ENCODE assay signal across 9 mouse cellular contexts in the genomic region with DNA sequence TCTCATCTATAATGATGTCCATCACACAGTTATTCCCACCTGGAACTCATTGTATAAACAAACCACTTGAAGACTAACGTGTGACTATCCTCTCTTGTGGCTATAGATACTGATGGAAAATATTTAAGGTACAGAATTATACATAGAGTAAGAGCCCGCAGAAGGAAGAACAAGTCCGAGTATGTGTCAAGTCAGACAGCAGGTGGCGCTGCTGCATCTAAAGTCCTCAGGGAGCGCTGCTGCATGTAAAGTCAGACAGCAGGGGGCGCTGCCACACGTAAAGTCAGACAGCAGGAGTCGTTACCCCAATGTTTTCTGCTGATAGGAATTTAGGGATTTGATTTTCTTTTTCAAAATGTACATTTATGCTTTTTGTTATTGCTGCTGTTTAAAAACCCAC. TPM values are rescaled to one million over a fixed set of nuclear protein-coding genes. Genes with fewer than 3 reads are reported as not detected.
DNase-seq lines count a peak whose midpoint lies in the region; ATAC-seq and TF ChIP-seq lines count a peak whose summit lies in the region.
"Had no signal": no experiment of that assay in that cellular context is flagged by ENCODE, and none has a peak within 500 bp of the region (broad histone marks: within the 10 kb centered on the region; RNA-seq: fewer than 3 reads in every experiment).

No protein-coding gene starts in this region.

- WGBS in kidney, embryonic 14.5 days = 14% methylated on average over 8 of the region's 8 CpGs
- WGBS in liver, adult 2 months = 6% methylated on average over 8 of the region's 8 CpGs
- WGBS in thymus, adult 2 months = 1% methylated on average over 8 of the region's 8 CpGs

- H3K79me2 ChIP-seq in liver, adult 2 months (ENCODE audit: control insufficient read depth, insufficient read depth, low read length) = no peaks in the 10 kb centered on the region

- H3K27ac ChIP-seq in kidney, embryonic 14.5 days (ENCODE audit: low read depth, low read length) = no peak overlapping the region
- no peak overlapping the region for H3K27ac ChIP-seq in liver, adult 2 months (replicated peaks; ENCODE audit: insufficient read depth, low read depth, low read length)
- H3K27ac ChIP-seq in thymus, adult 2 months (ENCODE audit: control insufficient read depth, insufficient read depth, low read length) = no peak overlapping the region

- no peaks in the 10 kb centered on the region for H3K27me3 ChIP-seq in kidney, embryonic 14.5 days (ENCODE audit: control insufficient read depth, insufficient read depth, low read length)
- no peaks in the 10 kb centered on the region for H3K27me3 ChIP-seq in liver, adult 2 months (ENCODE audit: control insufficient read depth, insufficient read depth, low read length)
- no peaks in the 10 kb centered on the region for H3K27me3 ChIP-seq in thymus, adult 2 months (ENCODE audit: control insufficient read depth, insufficient read depth, low read length)

- H3K9ac ChIP-seq in kidney, embryonic 14.5 days (ENCODE audit: low read depth, low read length) = no peak overlapping the region
- no peak overlapping the region for H3K9ac ChIP-seq in liver, adult 2 months (ENCODE audit: low read depth, low read length)

- H3K36me3 ChIP-seq in kidney, embryonic 14.5 days (ENCODE audit: control insufficient read depth, insufficient read depth, low read length) = no peaks in the 10 kb centered on the region
- no peaks in the 10 kb centered on the region for H3K36me3 ChIP-seq in liver, adult 2 months (ENCODE audit: control insufficient read depth, insufficient read depth, low read length)
- no peaks in the 10 kb centered on the region for H3K36me3 ChIP-seq in thymus, adult 2 months (ENCODE audit: control insufficient read depth, insufficient read depth, low read length)

- TF ChIP-seq POLR2A in liver, adult 2 months (IDR thresholded peaks at IDR 0.05; ENCODE audit: extremely low read depth, insufficient read depth, low read length) = no peak
- TF ChIP-seq POLR2A in thymus, adult 2 months (IDR thresholded peaks at IDR 0.05; ENCODE audit: control insufficient read depth, extremely low read depth, insufficient read depth, low read length, poor library complexity) = no peak

- no peaks in the 10 kb centered on the region for H3K9me3 ChIP-seq in kidney, embryonic 14.5 days (ENCODE audit: control insufficient read depth, low read length)

- 0 out of 2 replicates have a peak, but pooled peaks have one; percentile 39 for ATAC-seq in kidney, embryonic 14.5 days (ENCODE audit: low FRiP score, low TSS enrichment)

- peak; percentile 100 for TF ChIP-seq CTCF in liver, adult 2 months (IDR thresholded peaks at IDR 0.05; ENCODE audit: low read depth, low read length)
- peak; percentile 98 for TF ChIP-seq CTCF in thymus, adult 2 months (IDR thresholded peaks at IDR 0.05; ENCODE audit: borderline replicate concordance, control insufficient read depth, extremely low read depth, insufficient read depth, low read length, poor library complexity)

- peak; percentile 95 for DNase-seq in 416B (ENCODE audit: low read depth)
- DNase-seq in T-cell, adult 2 months (ENCODE audit: low spot score) = peak; percentile 80
- DNase-seq in cerebellum, postnatal 36 days = peak; percentile 84
- DNase-seq in gastrocnemius, adult 18-20 months (ENCODE audit: low spot score) = peak; percentile 82
- peak; percentile 82 for DNase-seq in liver, adult 2 months (ENCODE audit: extremely low read depth, low read depth, low spot score)
- DNase-seq in ovary, adult 18-20 months (ENCODE audit: low spot score) = peak; percentile 45
- DNase-seq in thymus, adult 2 months = peak; percentile 90

- no peak overlapping the region for H3K4me3 ChIP-seq in kidney, embryonic 14.5 days (ENCODE audit: low read length)
- no peak overlapping the region; the same call in 1 of the 2 replicates for H3K4me3 ChIP-seq in liver, adult 2 months (ENCODE audit: insufficient read depth, low read depth, low read length)
- no peak overlapping the region for H3K4me3 ChIP-seq in thymus, adult 2 months (ENCODE audit: control insufficient read depth, insufficient read depth, low read length)

- no peaks in the 10 kb centered on the region for H3K4me1 ChIP-seq in kidney, embryonic 14.5 days (ENCODE audit: control insufficient read depth, insufficient read depth, low read length)
- no peaks in the 10 kb centered on the region for H3K4me1 ChIP-seq in liver, adult 2 months (ENCODE audit: control insufficient read depth, insufficient read depth, low read length)
- H3K4me1 ChIP-seq in thymus, adult 2 months (replicated peaks; ENCODE audit: control insufficient read depth, insufficient read depth, low read length) = no peaks in the 10 kb centered on the region

- no peak overlapping the region for H3K4me2 ChIP-seq in kidney, embryonic 14.5 days (replicated peaks; ENCODE audit: low read depth, low read length)

RNA-seq across cellular contexts. Expression of gene Opalin, which starts 5.4 kb away (rescaled TPM):
- total RNA-seq in gastrocnemius, adult 18-20 months (2021) = not detected
- polyA plus RNA-seq in kidney, embryonic 14.5 days (2014; fragmentation: Nextera tagmentation; extraction: Ambion mirVana) = not detected in 2 replicates
- not detected in 2 replicates for total RNA-seq in liver, adult 2 months (2014; rRNA removed)
- not detected in 2 replicates for polyA plus RNA-seq in liver, adult 2 months (2012; rRNA removed)
- polyA plus RNA-seq in thymus, adult 2 months (2012; rRNA removed) = 0.13 TPM in 1 of 2 replicates, not detected in the other

RNA-seq across cellular contexts. Expression of gene Dntt, which starts 42.4 kb away (rescaled TPM):
- total RNA-seq in gastrocnemius, adult 18-20 months (2021) = not detected
- 0.16 and 0.19 TPM in 2 replicates for polyA plus RNA-seq in kidney, embryonic 14.5 days (2014; fragmentation: Nextera tagmentation; extraction: Ambion mirVana)
- total RNA-seq in liver, adult 2 months (2014; rRNA removed) = 0.87 and 1.4 TPM in 2 replicates
- 0.39 and 1.0 TPM in 2 replicates for polyA plus RNA-seq in liver, adult 2 months (2012; rRNA removed)
- polyA plus RNA-seq in thymus, adult 2 months (2012; rRNA removed) = 401 and 406 TPM in 2 replicates
- polyA plus RNA-seq: heart, embryonic 14.5 days had no signal

Comparison
In these comparisons a context has a peak if more than half of its experiments do, and no peak if none do; other contexts are left out.
1. DNase-seq: peak in every context shown above with its lines; median percentile 95 in 416B; 90 in thymus, adult 2 months; 84 in cerebellum, postnatal 36 days; 82 in gastrocnemius, adult 18-20 months; 82 in liver, adult 2 months; 80 in T-cell, adult 2 months; 45 in ovary, adult 18-20 months.
2. RNA of gene Dntt, which starts 42.4 kb away (polyA plus RNA-seq): 401 to 406 TPM in thymus, adult 2 months; 0.39 to 1.0 TPM in liver, adult 2 months and 0.16 to 0.19 TPM in kidney, embryonic 14.5 days; every median in the first group is over 100 times any median in the second.